Mouse (Mus musculus) midbrain, embryonic 16.5 days (tissue): ENCODE measurements at regions not wholly inside any gene's neighbourhood (a gene's known extent, or its start where the extent isn't known, plus 50 kb on each side); places are given as distances from the start of the nearest gene placed in this dataset.
"Not testable (repeated sequence)": the region's sequence is repeated elsewhere in the genome, so short reads cannot be mapped to it uniquely, and the experiment has no call there.

Experiments used
- ATAC-seq: fragments of 200-750 bp; cut with Nextera tagmentation; 2 replicates; pipeline ENCODE4 v1.8.0; 2017; ENCODE audit warnings: moderate TSS enrichment
- H3K27ac ChIP-seq: fragments of 300-500 bp; sonication (generic); 2 replicates; pipeline ENCODE4 v1.5.1; 2014; ENCODE audit warnings: mild to moderate bottlenecking, low read length, mixed read lengths
- H3K27me3 ChIP-seq: fragments of 300-500 bp; sonication (generic); 2 replicates; pipeline ENCODE4 v1.6.1; 2014; ENCODE audit warnings: low read depth, low read length, mixed read lengths; ENCODE audit not compliant: control insufficient read depth, insufficient read depth
- H3K36me3 ChIP-seq: fragments of 300-500 bp; sonication (generic); 2 replicates; pipeline ENCODE4 v1.6.1; 2014; ENCODE audit warnings: mild to moderate bottlenecking, low read length, moderate library complexity, mixed read lengths; ENCODE audit not compliant: control insufficient read depth, insufficient read depth
- H3K4me1 ChIP-seq: fragments of 300-500 bp; sonication (generic); 2 replicates; pipeline ENCODE4 v1.6.1; 2014; ENCODE audit warnings: mild to moderate bottlenecking, low read length, mixed read lengths; ENCODE audit not compliant: control insufficient read depth, insufficient read depth
- H3K4me2 ChIP-seq: fragments of 300-500 bp; sonication (generic); 2 replicates; pipeline ENCODE4 v1.6.1; 2014; ENCODE audit warnings: mild to moderate bottlenecking, low read length, mixed read lengths
- H3K4me3 ChIP-seq: fragments of 300-500 bp; sonication (generic); 2 replicates; pipeline ENCODE4 v1.5.1; 2014; ENCODE audit warnings: low read depth, mild to moderate bottlenecking, low read length, moderate library complexity, mixed read lengths
- H3K9ac ChIP-seq: fragments of 300-500 bp; sonication (generic); 2 replicates; pipeline ENCODE4 v1.6.1; 2014; ENCODE audit warnings: low read depth, low read length, mixed read lengths
- H3K9me3 ChIP-seq: fragments of 300-500 bp; sonication (generic); replicated peaks from 2 replicates; pipeline ENCODE4 v1.6.1; 2014; ENCODE audit warnings: mild to moderate bottlenecking, low read length, mixed read lengths; ENCODE audit not compliant: control insufficient read depth, poor library complexity, severe bottlenecking
- WGBS: fragments of 180-500 bp; shearing (Covaris S2); extraction: QIAGEN DNeasy Blood & Tissue Kit; methylation state at CpG from one replicate; pipeline ENCODE4 v1.1.7; 2014; 5-methylcytosine and 5-hydroxymethylcytosine counted together

DNA sequence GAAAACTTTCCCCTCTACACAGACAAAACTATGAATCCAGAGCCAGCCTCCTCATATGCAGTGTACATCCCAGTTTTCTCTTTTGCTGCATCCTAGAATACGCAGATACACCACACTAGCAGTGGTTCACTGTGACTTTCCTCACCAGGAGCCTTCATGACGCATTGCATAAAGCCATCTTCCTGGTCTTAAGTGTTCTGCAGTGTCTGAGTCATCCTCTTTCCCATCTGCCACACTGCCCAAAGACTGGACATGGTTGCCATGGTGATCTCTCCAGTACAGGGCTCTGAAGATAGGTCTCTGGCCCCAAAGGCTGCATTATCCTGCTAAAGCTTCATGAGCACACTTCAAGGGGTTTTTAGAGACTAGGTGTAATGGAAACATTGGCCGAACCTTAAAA lies 65.8 kb downstream of the 1700018G05Rik start:
- H3K27ac ChIP-seq, H3K36me3 ChIP-seq, H3K9me3 ChIP-seq, H3K4me1 ChIP-seq, H3K4me3 ChIP-seq, H3K4me2 ChIP-seq, ATAC-seq, H3K27me3 ChIP-seq, H3K9ac ChIP-seq: not testable (repeated sequence)
- WGBS: 91% methylated on average over 1 of the region's 3 CpGs
